Mouse (Mus musculus): Measurements from ENCODE around the gene Slc12a5.

Slc12a5 gene

GRCm38 (mm10) chr2:164947506-164947905, 13.1 kb upstream of the Slc12a5 start:
- no peak for DNase-seq (ENCODE audit: low read depth)

- no peak for DNase-seq (ENCODE audit: low read depth)
Measured at GRCm38 (mm10) chr2:164947930-164948329, 12.7 kb upstream of the Slc12a5 start.

GRCm38 (mm10) chr2:164948962-164949361, 11.6 kb upstream of the Slc12a5 start:
- DNase-seq (ENCODE audit: low read depth): no peak

- DNase-seq (ENCODE audit: low read depth): no peak
Measured at GRCm38 (mm10) chr2:164950501-164950900, 10.1 kb upstream of the Slc12a5 start.

- DNase-seq (ENCODE audit: low read depth): no peak
Measured at GRCm38 (mm10) chr2:164951745-164952144, 8.9 kb upstream of the Slc12a5 start.

- no peak for DNase-seq (ENCODE audit: low read depth)
Measured at GRCm38 (mm10) chr2:164952448-164952847, 8.2 kb upstream of the Slc12a5 start.

- peak; percentile 23 for DNase-seq (ENCODE audit: low read depth)
Measured at GRCm38 (mm10) chr2:164953224-164953623, 7.4 kb upstream of the Slc12a5 start.

GRCm38 (mm10) chr2:164955725-164956124, 4.9 kb upstream of the Slc12a5 start:
- DNase-seq (ENCODE audit: low read depth): no peak

- DNase-seq (ENCODE audit: low read depth): no peak
Measured at GRCm38 (mm10) chr2:164956195-164956594, 4.4 kb upstream of the Slc12a5 start.

GRCm38 (mm10) chr2:164957548-164958315, 2.9 kb upstream of the Slc12a5 start:
- DNase-seq (ENCODE audit: low read depth): no peak

- no peak for DNase-seq (ENCODE audit: low read depth)
Measured at GRCm38 (mm10) chr2:164961506-164962182, 1.0 kb downstream of the Slc12a5 start.

- no peak for DNase-seq (ENCODE audit: low read depth)
Measured at GRCm38 (mm10) chr2:164962183-164962580, 1.6 kb downstream of the Slc12a5 start.

GRCm38 (mm10) chr2:164964242-164964894, 3.8 kb downstream of the Slc12a5 start:
- no peak for DNase-seq (ENCODE audit: low read depth)

- DNase-seq (ENCODE audit: low read depth): no peak
Measured at GRCm38 (mm10) chr2:164964981-164965380, 4.4 kb downstream of the Slc12a5 start.

- no peak for DNase-seq (ENCODE audit: low read depth)
Measured at GRCm38 (mm10) chr2:164966381-164966780, 5.8 kb downstream of the Slc12a5 start.

GRCm38 (mm10) chr2:164967193-164967592, 6.6 kb downstream of the Slc12a5 start:
- no peak for DNase-seq (ENCODE audit: low read depth)

GRCm38 (mm10) chr2:164967761-164968440, 7.3 kb downstream of the Slc12a5 start:
- DNase-seq (ENCODE audit: low read depth): no peak

GRCm38 (mm10) chr2:164968451-164968851, 7.8 kb downstream of the Slc12a5 start:
- no peak for DNase-seq (ENCODE audit: low read depth)

GRCm38 (mm10) chr2:164969348-164969781, 8.8 kb downstream of the Slc12a5 start:
- no peak for DNase-seq (ENCODE audit: low read depth)

GRCm38 (mm10) chr2:164970631-164971196, 10.1 kb downstream of the Slc12a5 start:
- DNase-seq (ENCODE audit: low read depth): no peak

GRCm38 (mm10) chr2:164972646-164973045, 12.0 kb downstream of the Slc12a5 start:
- no peak for DNase-seq (ENCODE audit: low read depth)

- DNase-seq (ENCODE audit: low read depth): no peak
Measured at GRCm38 (mm10) chr2:164975611-164976010, 15.0 kb downstream of the Slc12a5 start.
